Mouse (Mus musculus) embryonic fibroblast, embryonic 13.5 days (primary cell): ENCODE results near the gene Hoxa3.

Source experiments
- CTCF ChIP-seq: IDR thresholded peaks from 2 replicates; pipeline ENCODE4 v1.5.1; 2011; ENCODE audit warnings: mild to moderate bottlenecking, control low read depth, low read length, moderate library complexity, borderline replicate concordance; ENCODE audit not compliant: insufficient read depth
- POLR2A ChIP-seq: IDR thresholded peaks from 2 replicates; pipeline ENCODE4 v1.6.1; 2011; ENCODE audit warnings: low read depth, mild to moderate bottlenecking, control low read depth, low read length, moderate library complexity

DNA sequence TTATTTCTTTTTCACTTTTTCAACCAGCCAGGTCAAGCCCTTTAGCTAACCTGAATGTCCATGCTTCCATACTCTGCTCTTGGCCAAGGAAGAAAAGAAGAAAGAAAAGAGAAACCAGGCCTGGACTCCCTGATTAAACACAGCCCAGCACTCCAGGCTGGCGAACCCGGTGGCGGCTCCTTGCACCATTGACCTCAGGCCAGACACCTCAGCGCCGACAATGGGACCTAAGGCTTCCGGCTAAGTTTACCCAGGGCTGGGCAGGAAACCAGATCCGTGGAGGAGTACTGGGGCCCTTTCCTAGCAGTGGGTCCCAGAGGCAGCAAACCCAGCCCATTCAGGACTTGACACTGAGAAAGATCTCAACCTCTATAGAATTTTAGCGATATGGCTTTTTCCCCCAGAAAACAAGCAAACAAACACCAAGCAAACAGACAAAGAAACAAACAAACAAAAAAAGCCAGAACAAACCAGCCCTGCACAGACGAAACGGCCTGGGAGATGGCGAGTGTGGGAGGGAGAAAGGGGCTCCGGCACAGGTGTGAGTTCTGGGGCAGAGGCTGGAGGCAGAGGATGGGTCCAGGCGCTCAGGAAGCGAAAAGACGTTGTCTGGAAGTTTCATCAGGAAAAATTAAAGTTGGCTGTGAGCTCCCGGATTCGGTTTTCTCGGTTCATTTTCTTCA lies 18.9 kb upstream of the Hoxa3 start:
- TF ChIP-seq CTCF (no peak), POLR2A (no peak)
